Mouse (Mus musculus) frontal cortex, adult 2 months (tissue): ENCODE data around the gene Vwa7. TPM values are rescaled to one million over a fixed set of nuclear protein-coding genes. Genes with fewer than 3 reads are reported as not detected.
"Not testable (repeated sequence)": the region's sequence is repeated elsewhere in the genome, so short reads cannot be mapped to it uniquely, and the experiment has no call there.

Experiments
- DNase-seq, 2 experiments: peaks; one replicate each; pipeline ENCODE4 v3.0.0; 2022; ENCODE audit warnings: low spot score in 1 of 2; ENCODE audit errors: extremely low spot score in 1 of 2
- polyA plus RNA-seq: library from polyadenylated mRNA; depleted of rRNA; stranded (reverse); fragments of >200 nt; gene quantifications from 2 replicates; pipeline ENCODE4 v1.2.3, GENCODE M21; 2012; rRNA removed

Vwa7 gene
- 0.48 and 0.59 TPM in 2 replicates for polyA plus RNA-seq

DNA sequence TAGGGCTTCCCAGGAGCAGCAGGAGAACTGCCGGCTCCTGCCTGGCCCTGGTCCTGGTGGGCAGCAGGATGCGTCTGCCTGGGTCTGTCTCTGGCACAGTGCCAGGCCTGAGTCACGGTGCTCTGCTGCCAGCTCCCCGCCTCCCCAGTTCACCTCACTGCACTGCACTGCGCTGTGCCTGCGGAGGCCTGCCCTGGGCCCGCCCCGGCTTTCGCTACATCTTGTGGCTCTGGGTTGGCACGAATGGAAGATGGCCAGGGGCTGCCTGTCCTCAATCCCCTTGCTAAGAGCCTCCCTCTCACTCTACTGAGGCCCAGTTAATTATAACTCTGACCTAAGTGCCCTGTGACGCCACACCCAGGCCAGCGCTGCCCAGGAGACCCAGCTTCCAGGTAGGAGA, at the start of gene Vwa7:
TSS of gene Vwa7 (plus strand) at position 204 of the 400 bp plus-strand sequence.
- peak in 1 of 2 experiments; percentile 18 for DNase-seq

GRCm38 (mm10) chr17:34969822-34970221, 46.6 kb upstream of the Vwa7 start, which contains the start of gene Gm20481:
TSS of gene Gm20481 (plus strand) at chr17:34969912.
- not testable (repeated sequence) for DNase-seq

DNA sequence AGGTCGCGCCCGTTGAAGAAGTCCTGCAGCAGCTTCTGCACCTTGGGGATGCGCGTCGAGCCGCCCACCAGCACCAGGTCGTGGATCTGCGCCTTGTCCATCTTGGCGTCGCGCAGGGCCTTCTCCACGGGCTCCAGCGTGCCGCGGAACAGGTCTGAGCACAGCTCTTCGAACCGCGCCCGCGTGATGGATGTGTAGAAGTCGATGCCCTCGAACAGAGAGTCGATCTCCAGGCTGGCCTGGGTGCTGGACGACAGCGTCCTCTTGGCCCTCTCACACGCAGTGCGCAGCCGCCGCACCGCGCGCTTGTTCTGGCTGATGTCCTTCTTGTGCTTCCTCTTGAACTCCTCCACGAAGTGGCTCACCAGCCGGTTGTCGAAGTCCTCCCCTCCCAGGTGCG, 45.5 kb upstream of the Vwa7 start:
- not testable (repeated sequence) for DNase-seq

DNA sequence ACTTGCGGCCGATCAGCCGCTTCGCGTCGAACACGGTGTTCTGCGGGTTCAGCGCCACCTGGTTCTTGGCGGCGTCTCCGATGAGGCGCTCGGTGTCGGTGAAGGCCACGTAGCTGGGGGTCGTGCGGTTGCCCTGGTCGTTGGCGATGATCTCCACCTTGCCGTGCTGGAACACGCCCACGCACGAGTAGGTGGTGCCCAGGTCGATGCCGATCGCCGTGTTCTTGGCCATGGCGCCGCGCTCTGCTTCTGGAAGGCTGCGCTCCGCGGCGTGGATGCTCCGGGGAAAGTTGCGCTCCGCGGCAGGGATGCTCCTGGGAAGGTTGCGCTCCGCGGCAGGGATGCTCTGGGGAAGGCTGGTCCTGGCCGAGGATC, 44.7 kb upstream of the Vwa7 start:
- not testable (repeated sequence) for DNase-seq

DNA sequence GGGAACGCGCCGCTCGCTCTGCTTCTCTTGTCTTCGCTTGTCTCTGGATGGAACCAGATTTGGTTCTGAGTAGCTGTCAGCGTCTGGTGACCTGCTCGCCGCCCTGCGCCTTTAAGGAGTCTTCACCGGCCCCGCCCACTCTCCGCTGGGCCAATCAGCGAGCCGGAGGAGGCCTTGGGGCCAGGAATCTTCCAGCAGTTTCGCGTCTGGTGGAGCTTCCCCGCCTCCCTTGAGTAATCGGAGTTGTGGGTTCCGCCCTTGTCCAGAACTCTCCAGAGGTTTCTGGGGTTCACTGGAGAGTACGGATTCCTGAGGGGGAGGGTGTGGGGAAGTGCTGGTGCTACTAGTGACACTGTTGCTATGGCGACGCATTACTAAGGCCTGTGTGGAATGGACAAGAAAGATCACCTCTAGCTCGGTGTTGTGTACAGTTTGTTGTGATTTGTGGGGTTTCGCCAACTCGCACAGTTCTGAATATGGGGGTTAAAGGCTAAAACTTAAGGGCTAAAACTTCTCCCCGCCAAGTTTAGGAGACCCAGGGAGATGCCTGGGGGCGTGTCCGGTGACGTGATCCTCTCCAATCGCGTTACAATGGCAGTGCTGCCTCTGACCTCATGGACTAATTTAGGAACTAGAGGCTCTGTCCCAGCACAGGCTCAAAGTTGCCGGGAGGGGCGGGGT, 44.2 kb upstream of the Vwa7 start, which contains the start of the genes Hspa1a and Hspa1l:
TSS of gene Hspa1a (minus strand) at position 88 of the 681 bp plus-strand sequence.
TSS of gene Hspa1l (plus strand) at position 635 of the 681 bp plus-strand sequence.
- DNase-seq: peak; percentile 66 to 81

GRCm38 (mm10) chr17:34975581-34976492, 40.5 kb upstream of the Vwa7 start:
- DNase-seq: no peak

- no peak for DNase-seq
These were observed 39.4 kb upstream of the Vwa7 start for GRCm38 (mm10) chr17:34977000-34977399.

GRCm38 (mm10) chr17:34978239-34978638, 38.1 kb upstream of the Vwa7 start:
- no peak for DNase-seq

DNA sequence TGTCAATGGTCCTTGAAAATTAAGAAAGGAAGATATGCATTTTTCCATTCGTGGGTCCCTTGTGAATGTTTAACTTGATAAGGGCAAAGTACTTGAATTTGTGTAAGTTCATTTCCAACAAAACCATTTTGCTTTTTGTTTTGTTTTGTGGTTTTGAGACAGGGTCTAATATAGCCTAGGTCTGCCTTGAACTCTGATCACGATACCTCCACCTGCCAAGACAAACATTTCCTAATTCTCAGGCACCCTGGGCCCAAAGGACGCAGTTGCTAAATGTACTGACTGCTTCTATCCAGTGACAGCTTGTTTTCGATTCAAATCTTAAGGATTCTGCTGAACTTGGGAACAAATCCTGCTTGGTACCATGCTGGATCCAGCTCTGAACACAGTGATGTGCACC, 36.7 kb upstream of the Vwa7 start:
- DNase-seq: no peak

DNA sequence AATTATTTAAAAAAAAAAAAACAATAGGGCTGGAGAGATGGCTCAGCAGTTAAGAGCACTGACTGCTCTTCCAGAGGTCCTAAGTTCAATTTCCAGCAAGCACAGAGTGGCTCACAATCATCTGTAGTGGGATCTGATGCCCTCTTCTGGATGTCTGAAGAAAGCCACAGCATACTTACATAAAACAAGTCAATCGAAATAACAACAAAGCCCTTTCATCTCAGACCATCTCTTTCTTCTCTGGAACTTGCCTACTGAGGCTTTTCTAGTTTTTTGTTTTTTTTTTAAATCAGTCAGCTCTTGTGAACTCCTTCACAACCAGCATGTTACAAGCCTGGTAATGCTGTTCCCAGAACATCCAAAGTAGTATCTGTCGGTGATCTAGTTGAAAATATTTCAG, 35.7 kb upstream of the Vwa7 start:
- DNase-seq: peak in 1 of 2 experiments; percentile 65

- peak; percentile 85 to 93 for DNase-seq
These were observed 34.6 kb upstream of the Vwa7 start, which contains the start of gene Lsm2 for GRCm38 (mm10) chr17:34981690-34982180. TSS of gene Lsm2 (plus strand) at chr17:34981862.

GRCm38 (mm10) chr17:34982328-34982727, 34.1 kb upstream of the Vwa7 start:
- DNase-seq: no peak

DNA sequence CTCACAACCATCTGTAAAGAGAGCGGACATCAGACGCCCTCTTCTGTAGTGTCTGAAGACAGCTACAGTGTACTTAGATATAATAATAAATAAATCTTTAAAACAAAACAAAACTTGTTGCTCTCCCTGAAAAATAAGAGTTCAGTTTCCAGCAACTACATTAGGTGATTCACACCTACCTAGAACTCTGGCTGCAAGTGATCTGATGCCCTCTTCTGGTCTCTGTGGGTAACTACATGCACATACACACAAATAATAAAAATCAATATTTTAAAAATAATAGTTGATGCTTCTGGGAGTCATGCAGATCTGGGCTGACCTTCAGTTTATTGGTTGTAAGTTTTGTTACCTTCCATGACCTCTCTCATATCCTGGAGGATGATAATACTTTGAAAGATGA, 32.2 kb upstream of the Vwa7 start:
- DNase-seq: peak in 1 of 2 experiments; percentile 32

GRCm38 (mm10) chr17:34994751-34995150, 21.6 kb upstream of the Vwa7 start:
- DNase-seq: no peak

- not testable (repeated sequence) for DNase-seq
These were observed 21.2 kb upstream of the Vwa7 start for GRCm38 (mm10) chr17:34995192-34995591.

- not testable (repeated sequence) for DNase-seq
These were observed 20.5 kb upstream of the Vwa7 start for GRCm38 (mm10) chr17:34995927-34996326.

- no peak for DNase-seq
These were observed 19.8 kb upstream of the Vwa7 start for GRCm38 (mm10) chr17:34996411-34997141.

GRCm38 (mm10) chr17:34997142-34997483, 19.3 kb upstream of the Vwa7 start:
- no peak for DNase-seq

- no peak for DNase-seq
These were observed 17.6 kb upstream of the Vwa7 start for GRCm38 (mm10) chr17:34998526-34999430.
